Mouse (Mus musculus): ENCODE results near the gene Gast. TPM values are rescaled to one million over a fixed set of nuclear protein-coding genes. Genes with fewer than 3 reads are reported as not detected.

Gast gene
- polyA plus RNA-seq, 1 experiment from 2014 or later = 1.3 TPM

- Histone ChIP-seq H3K4me3 (replicated peaks; ENCODE audit: low read depth, low read length) (no peak overlapping the region), H3K9me3 (ENCODE audit: control insufficient read depth, low read length) (no peaks in the 10 kb centered on the region), H3K4me1 (ENCODE audit: control insufficient read depth, insufficient read depth, low read length) (no peaks in the 10 kb centered on the region), H3K36me3 (ENCODE audit: control insufficient read depth, insufficient read depth, low read length) (peaks cover 87% of the 10 kb centered on the region), H3K9ac (replicated peaks; ENCODE audit: low read length) (no peak overlapping the region), H3K27ac (replicated peaks; ENCODE audit: low read depth, low read length) (no peak overlapping the region), H3K4me2 (ENCODE audit: low read length) (no peak overlapping the region), H3K27me3 (ENCODE audit: control insufficient read depth, insufficient read depth, low read length) (no peaks in the 10 kb centered on the region)
- no peak for ATAC-seq (ENCODE audit: low FRiP score, low TSS enrichment)
- DNase-seq = no peak
- WGBS = 95% methylated on average over 14 of the region's 14 CpGs
Measured at GRCm38 (mm10) chr11:100377989-100378388, 43.8 kb downstream of the Gast start.

- Histone ChIP-seq H3K36me3 (ENCODE audit: control insufficient read depth, insufficient read depth, low read length) (peaks cover 87% of the 10 kb centered on the region), H3K4me2 (ENCODE audit: low read length) (no peak overlapping the region), H3K4me3 (replicated peaks; ENCODE audit: low read depth, low read length) (no peak overlapping the region), H3K27me3 (ENCODE audit: control insufficient read depth, insufficient read depth, low read length) (no peaks in the 10 kb centered on the region), H3K27ac (replicated peaks; ENCODE audit: low read depth, low read length) (no peak overlapping the region), H3K4me1 (ENCODE audit: control insufficient read depth, insufficient read depth, low read length) (no peaks in the 10 kb centered on the region), H3K9ac (replicated peaks; ENCODE audit: low read length) (no peak overlapping the region), H3K9me3 (ENCODE audit: control insufficient read depth, low read length) (no peaks in the 10 kb centered on the region)
- 86% methylated on average over 5 of the region's 5 CpGs for WGBS
- ATAC-seq (ENCODE audit: low FRiP score, low TSS enrichment) (no peak), DNase-seq (no peak)
Measured at GRCm38 (mm10) chr11:100378446-100378845, 44.2 kb downstream of the Gast start.

GRCm38 (mm10) chr11:100379311-100379710, 45.1 kb downstream of the Gast start:
- Histone ChIP-seq H3K36me3 (ENCODE audit: control insufficient read depth, insufficient read depth, low read length) (peaks cover 87% of the 10 kb centered on the region), H3K4me1 (ENCODE audit: control insufficient read depth, insufficient read depth, low read length) (no peaks in the 10 kb centered on the region), H3K9me3 (ENCODE audit: control insufficient read depth, low read length) (no peaks in the 10 kb centered on the region), H3K27ac (replicated peaks; ENCODE audit: low read depth, low read length) (no peak overlapping the region), H3K4me2 (ENCODE audit: low read length) (no peak overlapping the region), H3K9ac (replicated peaks; ENCODE audit: low read length) (no peak overlapping the region), H3K4me3 (replicated peaks; ENCODE audit: low read depth, low read length) (no peak overlapping the region), H3K27me3 (ENCODE audit: control insufficient read depth, insufficient read depth, low read length) (no peaks in the 10 kb centered on the region)
- ATAC-seq (ENCODE audit: low FRiP score, low TSS enrichment) = no peak
- 91% methylated on average over 4 of the region's 4 CpGs for WGBS
- DNase-seq = no peak

- H3K4me3 ChIP-seq (replicated peaks; ENCODE audit: low read depth, low read length) = no peak overlapping the region
- H3K27me3 ChIP-seq (ENCODE audit: control insufficient read depth, insufficient read depth, low read length) = no peaks in the 10 kb centered on the region
- peaks cover 82% of the 10 kb centered on the region for H3K36me3 ChIP-seq (ENCODE audit: control insufficient read depth, insufficient read depth, low read length)
- DNase-seq (no peak), ATAC-seq (ENCODE audit: low FRiP score, low TSS enrichment) (no peak)
- H3K9ac ChIP-seq (replicated peaks; ENCODE audit: low read length) = no peak overlapping the region
- no peak overlapping the region for H3K4me2 ChIP-seq (ENCODE audit: low read length)
- no peaks in the 10 kb centered on the region for H3K4me1 ChIP-seq (ENCODE audit: control insufficient read depth, insufficient read depth, low read length)
- H3K27ac ChIP-seq (replicated peaks; ENCODE audit: low read depth, low read length) = no peak overlapping the region
- WGBS = 81% methylated on average over 6 of the region's 6 CpGs
- H3K9me3 ChIP-seq (ENCODE audit: control insufficient read depth, low read length) = no peaks in the 10 kb centered on the region
Measured at GRCm38 (mm10) chr11:100382682-100383081, 48.5 kb downstream of the Gast start.

GRCm38 (mm10) chr11:100385016-100385415, 50.8 kb downstream of the Gast start:
- WGBS = 84% methylated on average over 3 of the region's 3 CpGs

GRCm38 (mm10) chr11:100386586-100386985, 52.4 kb downstream of the Gast start:
- H3K27me3 ChIP-seq (ENCODE audit: control insufficient read depth, insufficient read depth, low read length) = no peaks in the 10 kb centered on the region
- no peak overlapping the region for H3K27ac ChIP-seq (replicated peaks; ENCODE audit: low read depth, low read length)
- WGBS = 45% methylated on average over 5 of the region's 5 CpGs
- H3K4me1 ChIP-seq (ENCODE audit: control insufficient read depth, insufficient read depth, low read length) = no peaks in the 10 kb centered on the region; the same call in 1 of the 2 replicates
- H3K4me3 ChIP-seq (replicated peaks; ENCODE audit: low read depth, low read length) = no peak overlapping the region
- H3K4me2 ChIP-seq (ENCODE audit: low read length) = no peak overlapping the region
- ATAC-seq (ENCODE audit: low FRiP score, low TSS enrichment) = no peak
- H3K36me3 ChIP-seq (ENCODE audit: control insufficient read depth, insufficient read depth, low read length) = peaks cover 49% of the 10 kb centered on the region
- H3K9me3 ChIP-seq (ENCODE audit: control insufficient read depth, low read length) = no peaks in the 10 kb centered on the region
- no peak for DNase-seq
- no peak overlapping the region for H3K9ac ChIP-seq (replicated peaks; ENCODE audit: low read length)

More at GRCm38 (mm10) chr11:100385016-100385415, 50.8 kb downstream of the Gast start:
- Histone ChIP-seq H3K27me3 (ENCODE audit: control insufficient read depth, insufficient read depth, low read length) (no peaks in the 10 kb centered on the region), H3K36me3 (ENCODE audit: control insufficient read depth, insufficient read depth, low read length) (peaks cover 63% of the 10 kb centered on the region), H3K4me2 (ENCODE audit: low read length) (no peak overlapping the region), H3K4me3 (replicated peaks; ENCODE audit: low read depth, low read length) (no peak overlapping the region), H3K4me1 (ENCODE audit: control insufficient read depth, insufficient read depth, low read length) (no peaks in the 10 kb centered on the region), H3K9ac (replicated peaks; ENCODE audit: low read length) (no peak overlapping the region), H3K9me3 (ENCODE audit: control insufficient read depth, low read length) (no peaks in the 10 kb centered on the region), H3K27ac (replicated peaks; ENCODE audit: low read depth, low read length) (no peak overlapping the region)
- no peak for DNase-seq
- no peak for ATAC-seq (ENCODE audit: low FRiP score, low TSS enrichment)

Other genes starting within 250 kb of the Gast start
- not detected in 2 replicates for gene Krt32, start 246.2 kb upstream of the Gast start, polyA plus RNA-seq (2014; fragmentation: Nextera tagmentation; extraction: Ambion mirVana)
- gene Krt35, start 238.2 kb upstream of the Gast start, polyA plus RNA-seq (2014; fragmentation: Nextera tagmentation; extraction: Ambion mirVana) = not detected in 2 replicates
- gene Krt36, start 228.8 kb upstream of the Gast start, polyA plus RNA-seq (2014; fragmentation: Nextera tagmentation; extraction: Ambion mirVana) = not detected in 2 replicates
- not detected in 2 replicates for gene Krt13, start 212.8 kb upstream of the Gast start, polyA plus RNA-seq (2014; fragmentation: Nextera tagmentation; extraction: Ambion mirVana)
- gene Krt15, start 198.5 kb upstream of the Gast start, polyA plus RNA-seq (2014; fragmentation: Nextera tagmentation; extraction: Ambion mirVana) = 0.16 TPM in 1 of 2 replicates, not detected in the other
- 0.72 and 1.4 TPM in 2 replicates for gene Krt19, start 185.7 kb upstream of the Gast start, polyA plus RNA-seq (2014; fragmentation: Nextera tagmentation; extraction: Ambion mirVana)
- gene Krt9, start 141.2 kb upstream of the Gast start, polyA plus RNA-seq (2014; fragmentation: Nextera tagmentation; extraction: Ambion mirVana) = not detected in 2 replicates
- gene Krt14, start 126.9 kb upstream of the Gast start, polyA plus RNA-seq (2014; fragmentation: Nextera tagmentation; extraction: Ambion mirVana) = not detected in 2 replicates
- not detected in 2 replicates for gene Krt16, start 85.5 kb upstream of the Gast start, polyA plus RNA-seq (2014; fragmentation: Nextera tagmentation; extraction: Ambion mirVana)
- gene Krt17, start 73.4 kb upstream of the Gast start, polyA plus RNA-seq (2014; fragmentation: Nextera tagmentation; extraction: Ambion mirVana) = not detected in 2 replicates
- not detected in 2 replicates for gene Krt42, start 64.5 kb upstream of the Gast start, polyA plus RNA-seq (2014; fragmentation: Nextera tagmentation; extraction: Ambion mirVana)
- 1,318 and 1,476 TPM in 2 replicates for gene Eif1, start 14.5 kb upstream of the Gast start, polyA plus RNA-seq (2014; fragmentation: Nextera tagmentation; extraction: Ambion mirVana)
- 108 and 170 TPM in 2 replicates for gene Hap1, start 21.7 kb downstream of the Gast start, polyA plus RNA-seq (2014; fragmentation: Nextera tagmentation; extraction: Ambion mirVana)
- gene Jup, start 63.4 kb downstream of the Gast start, polyA plus RNA-seq (2014; fragmentation: Nextera tagmentation; extraction: Ambion mirVana) = 70.0 and 75.2 TPM in 2 replicates
- 13.9 and 16.4 TPM in 2 replicates for gene P3h4, start 80.4 kb downstream of the Gast start, polyA plus RNA-seq (2014; fragmentation: Nextera tagmentation; extraction: Ambion mirVana)
- 9.0 and 20.1 TPM in 2 replicates for gene Fkbp10, start 81.3 kb downstream of the Gast start, polyA plus RNA-seq (2014; fragmentation: Nextera tagmentation; extraction: Ambion mirVana)
- gene Nt5c3b, start 107.4 kb downstream of the Gast start, polyA plus RNA-seq (2014; fragmentation: Nextera tagmentation; extraction: Ambion mirVana) = 84.9 and 100 TPM in 2 replicates
- 0.55 and 0.82 TPM in 2 replicates for gene Klhl10, start 107.5 kb downstream of the Gast start, polyA plus RNA-seq (2014; fragmentation: Nextera tagmentation; extraction: Ambion mirVana)
- gene Klhl11, start 138.3 kb downstream of the Gast start, polyA plus RNA-seq (2014; fragmentation: Nextera tagmentation; extraction: Ambion mirVana) = 17.6 and 18.8 TPM in 2 replicates
- 161 and 219 TPM in 2 replicates for gene Acly, start 193.6 kb downstream of the Gast start, polyA plus RNA-seq (2014; fragmentation: Nextera tagmentation; extraction: Ambion mirVana)
- 1.9 and 2.5 TPM in 2 replicates for gene Ttc25, start 211.2 kb downstream of the Gast start, polyA plus RNA-seq (2014; fragmentation: Nextera tagmentation; extraction: Ambion mirVana)
- gene Cnp, start 240.5 kb downstream of the Gast start, polyA plus RNA-seq (2014; fragmentation: Nextera tagmentation; extraction: Ambion mirVana) = 24.8 and 28.7 TPM in 2 replicates